Mouse (Mus musculus): Measurements from ENCODE around the gene Vgf.

GRCm38 (mm10) chr5:137046991-137047390 is 20.8 kb downstream of the Vgf start:
- TF ChIP-seq POLR2A (IDR thresholded peaks at IDR 0.05; ENCODE audit: low read depth, low read length): no peak
- TF ChIP-seq CTCF (IDR thresholded peaks at IDR 0.05; ENCODE audit: extremely low read depth, insufficient read length, insufficient replicate concordance, low read depth, low read length): no peak

Data from small intestine, adult 2 months (tissue).